Mouse (Mus musculus) layer of hippocampus, adult 8-10 months (tissue): ENCODE data around the gene Gigyf2. TPM values are rescaled to one million over a fixed set of nuclear protein-coding genes. Genes with fewer than 3 reads are reported as not detected.

ENCODE experiments used
- DNase-seq, 2 experiments: peaks; one replicate each; pipeline ENCODE4 v3.0.0; 2022; ENCODE audit warnings: low spot score in 2 of 2
- total RNA-seq, 4 experiments: library from RNA; stranded (reverse); gene quantifications; 2 replicates each; pipeline ENCODE4 v1.2.4; 2022

The Gigyf2 gene
- total RNA-seq, 4 experiments from 2014 or later: 130 to 170 (median 151) TPM

- peak in 1 of 2 experiments; percentile 50 for DNase-seq
Measured at GRCm38 (mm10) chr1:87316672-87317071, 10.1 kb upstream of the Gigyf2 start.

GRCm38 (mm10) chr1:87321071-87321470 lies 5.7 kb upstream of the Gigyf2 start:
- DNase-seq: no peak

GRCm38 (mm10) chr1:87322778-87323177 lies 4.0 kb upstream of the Gigyf2 start:
- DNase-seq: no peak

- no peak for DNase-seq
Measured at GRCm38 (mm10) chr1:87324649-87325048, 2.1 kb upstream of the Gigyf2 start.

- DNase-seq: peak; percentile 20 to 21
Measured at GRCm38 (mm10) chr1:87327165-87327861, 515 bp downstream of the Gigyf2 start.

- DNase-seq: no peak
Measured at GRCm38 (mm10) chr1:87331774-87332173, 5.0 kb downstream of the Gigyf2 start.

GRCm38 (mm10) chr1:87350576-87350975 lies 23.8 kb downstream of the Gigyf2 start:
- no peak for DNase-seq

- DNase-seq: no peak
Measured at GRCm38 (mm10) chr1:87360276-87360675, 33.5 kb downstream of the Gigyf2 start.

GRCm38 (mm10) chr1:87378024-87378560 lies 51.3 kb downstream of the Gigyf2 start:
- no peak for DNase-seq

GRCm38 (mm10) chr1:87379919-87380318 lies 53.1 kb downstream of the Gigyf2 start:
- no peak for DNase-seq

GRCm38 (mm10) chr1:87381152-87381551 lies 54.4 kb downstream of the Gigyf2 start:
- no peak for DNase-seq

GRCm38 (mm10) chr1:87386436-87387092 lies 59.8 kb downstream of the Gigyf2 start:
- DNase-seq: no peak

GRCm38 (mm10) chr1:87393444-87394195 lies 66.8 kb downstream of the Gigyf2 start:
- no peak for DNase-seq

- no peak for DNase-seq
Measured at GRCm38 (mm10) chr1:87394594-87394993, 67.8 kb downstream of the Gigyf2 start, which contains the start of gene Kcnj13. TSS of gene Kcnj13 (minus strand) at chr1:87394729.

- no peak for DNase-seq
Measured at GRCm38 (mm10) chr1:87396923-87397586, 70.3 kb downstream of the Gigyf2 start.

- no peak for DNase-seq
Measured at GRCm38 (mm10) chr1:87404710-87405109, 77.9 kb downstream of the Gigyf2 start.

- DNase-seq: no peak
Measured at GRCm38 (mm10) chr1:87406012-87406411, 79.2 kb downstream of the Gigyf2 start.

- DNase-seq: no peak
Measured at GRCm38 (mm10) chr1:87409380-87409779, 82.6 kb downstream of the Gigyf2 start.

- DNase-seq: no peak
Measured at GRCm38 (mm10) chr1:87418733-87419132, 91.9 kb downstream of the Gigyf2 start.

GRCm38 (mm10) chr1:87435125-87435524 lies 108.3 kb downstream of the Gigyf2 start:
- no peak for DNase-seq

GRCm38 (mm10) chr1:87436583-87436982 lies 109.8 kb downstream of the Gigyf2 start:
- no peak for DNase-seq
